Mouse (Mus musculus) urinary bladder, postnatal 36 days (tissue): ENCODE results near the gene Mrps2.

Source experiments
- DNase-seq, 2 experiments: peaks; one replicate each; pipeline ENCODE4 v3.0.0; 2022; ENCODE audit warnings: low spot score in 2 of 2, mixed read lengths in 1 of 2

Gene Mrps2

DNA sequence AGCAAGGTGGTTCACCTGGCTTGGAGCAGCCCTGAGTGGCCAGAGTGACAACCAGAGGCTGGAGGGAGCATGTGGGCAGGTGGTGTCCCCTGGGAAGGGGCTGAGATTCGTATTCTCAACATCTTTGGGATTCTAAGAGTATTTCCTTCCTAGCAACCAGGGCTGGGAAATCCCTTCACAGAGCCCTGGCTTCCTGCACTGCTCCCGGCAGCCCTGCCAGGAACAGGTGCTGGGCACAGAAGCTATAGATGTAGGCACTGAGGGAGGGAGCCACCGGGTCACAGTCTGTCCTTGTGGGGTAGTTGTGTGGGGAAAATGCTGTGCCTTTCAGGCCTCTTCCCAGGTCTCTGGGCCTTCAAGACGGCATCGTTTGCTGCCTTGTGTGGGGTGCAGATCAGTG is 52.7 kb downstream of the Mrps2 start:
- no peak for DNase-seq
